Mouse (Mus musculus) E14TG2a.4 (cell line): ENCODE data around the gene Bod1l.

Experiments
- H3K27me3 ChIP-seq: 2 replicates; pipeline ENCODE4 v1.6.1; 2014; ENCODE audit warnings: low read length, control low read depth; ENCODE audit not compliant: insufficient read depth
- H3K36me3 ChIP-seq: 2 replicates; pipeline ENCODE4 v1.6.1; 2014; ENCODE audit warnings: low read length, control low read depth; ENCODE audit not compliant: insufficient read depth
- H3K4me1 ChIP-seq: replicated peaks from 2 replicates; pipeline ENCODE4 v1.6.1; 2014; ENCODE audit warnings: low read depth, low read length, control low read depth
- H3K4me3 ChIP-seq: replicated peaks from 2 replicates; pipeline ENCODE4 v1.5.1; 2014; ENCODE audit warnings: mild to moderate bottlenecking, low read length
- H3K9me3 ChIP-seq: 2 replicates; pipeline ENCODE4 v1.6.1; 2014; ENCODE audit warnings: low read length, control low read depth
- CTCF ChIP-seq: conservative IDR thresholded peaks from 2 replicates; pipeline ENCODE4 v1.5.1; 2014; ENCODE audit warnings: low read length
- NANOG ChIP-seq: IDR thresholded peaks from 2 replicates; pipeline ENCODE4 v1.6.1; 2014; ENCODE audit warnings: borderline replicate concordance, low read length, mixed read lengths
- POU5F1 ChIP-seq: IDR thresholded peaks from 2 replicates; pipeline ENCODE4 v1.6.1; 2014; ENCODE audit warnings: low read length, borderline replicate concordance

Bod1l gene

GRCm38 (mm10) chr5:41781890-41782289, 62.2 kb downstream of the Bod1l start:
- H3K27me3 ChIP-seq, result no peaks in the 10 kb centered on the region; the same call in 1 of the 2 replicates
- peaks cover 19% of the 10 kb centered on the region for H3K4me1 ChIP-seq
- H3K36me3 ChIP-seq, result peaks cover 15% of the 10 kb centered on the region
- TF ChIP-seq POU5F1 (no peak), CTCF (no peak), NANOG (no peak)
- H3K9me3 ChIP-seq, result no peaks in the 10 kb centered on the region
- no peak overlapping the region for H3K4me3 ChIP-seq

DNA sequence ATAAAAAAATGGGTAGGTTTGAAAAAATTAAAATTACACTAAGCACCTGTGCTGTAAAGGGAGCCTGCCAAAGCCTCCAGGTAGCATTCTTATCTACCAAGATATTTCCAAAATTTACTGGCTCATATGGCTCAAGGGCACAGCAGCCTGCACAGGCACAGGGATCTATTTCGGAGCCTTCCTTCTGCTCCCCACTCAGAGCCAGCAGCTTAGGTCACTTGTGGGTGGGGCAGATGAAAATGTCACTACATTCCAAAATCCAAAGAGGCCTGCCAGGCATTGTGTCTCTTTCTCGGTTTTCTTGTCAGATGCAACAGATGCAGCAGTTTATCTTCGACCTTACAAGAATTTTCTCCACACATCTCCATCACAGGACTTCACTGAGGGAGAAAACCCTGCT, 64.1 kb downstream of the Bod1l start:
- Histone ChIP-seq H3K4me1 (peaks cover 19% of the 10 kb centered on the region), H3K9me3 (no peaks in the 10 kb centered on the region), H3K27me3 (no peaks in the 10 kb centered on the region; the same call in 1 of the 2 replicates), H3K4me3 (no peak overlapping the region), H3K36me3 (no peaks in the 10 kb centered on the region)
- no peak for TF ChIP-seq CTCF
- TF ChIP-seq POU5F1, result no peak
- no peak for TF ChIP-seq NANOG

GRCm38 (mm10) chr5:41775728-41776127, 68.4 kb downstream of the Bod1l start:
- Histone ChIP-seq H3K9me3 (no peaks in the 10 kb centered on the region), H3K27me3 (no peaks in the 10 kb centered on the region; the same call in 1 of the 2 replicates), H3K36me3 (no peaks in the 10 kb centered on the region), H3K4me3 (no peak overlapping the region), H3K4me1 (0 out of 2 replicates have a peak, but pooled peaks cover under 1% of the 10 kb centered on the region)
- no peak for TF ChIP-seq CTCF
- no peak for TF ChIP-seq NANOG
- no peak for TF ChIP-seq POU5F1

DNA sequence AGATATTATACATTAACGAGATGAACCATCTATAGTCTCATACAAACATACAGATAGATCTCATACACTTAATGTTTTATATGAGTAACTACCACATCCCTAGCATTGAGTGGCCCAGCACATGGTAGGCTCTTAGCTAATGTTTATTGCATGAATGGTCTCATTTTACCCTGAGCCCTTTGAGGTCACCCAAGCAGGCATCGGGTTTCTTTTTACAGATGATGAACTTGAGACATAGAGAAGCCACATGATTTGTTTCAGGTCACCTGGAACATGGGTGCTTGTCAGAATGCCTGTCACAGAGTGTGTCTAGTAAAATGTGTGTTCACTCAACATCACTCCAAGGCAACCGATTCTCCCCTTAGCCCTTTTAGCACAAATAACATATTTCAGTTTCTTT, 68.8 kb downstream of the Bod1l start:
- no peaks in the 10 kb centered on the region for H3K36me3 ChIP-seq
- no peaks in the 10 kb centered on the region for H3K9me3 ChIP-seq
- H3K27me3 ChIP-seq, result no peaks in the 10 kb centered on the region; the same call in 1 of the 2 replicates
- TF ChIP-seq POU5F1, result no peak
- no peak for TF ChIP-seq NANOG
- H3K4me1 ChIP-seq, result no peaks in the 10 kb centered on the region
- no peak overlapping the region for H3K4me3 ChIP-seq

DNA sequence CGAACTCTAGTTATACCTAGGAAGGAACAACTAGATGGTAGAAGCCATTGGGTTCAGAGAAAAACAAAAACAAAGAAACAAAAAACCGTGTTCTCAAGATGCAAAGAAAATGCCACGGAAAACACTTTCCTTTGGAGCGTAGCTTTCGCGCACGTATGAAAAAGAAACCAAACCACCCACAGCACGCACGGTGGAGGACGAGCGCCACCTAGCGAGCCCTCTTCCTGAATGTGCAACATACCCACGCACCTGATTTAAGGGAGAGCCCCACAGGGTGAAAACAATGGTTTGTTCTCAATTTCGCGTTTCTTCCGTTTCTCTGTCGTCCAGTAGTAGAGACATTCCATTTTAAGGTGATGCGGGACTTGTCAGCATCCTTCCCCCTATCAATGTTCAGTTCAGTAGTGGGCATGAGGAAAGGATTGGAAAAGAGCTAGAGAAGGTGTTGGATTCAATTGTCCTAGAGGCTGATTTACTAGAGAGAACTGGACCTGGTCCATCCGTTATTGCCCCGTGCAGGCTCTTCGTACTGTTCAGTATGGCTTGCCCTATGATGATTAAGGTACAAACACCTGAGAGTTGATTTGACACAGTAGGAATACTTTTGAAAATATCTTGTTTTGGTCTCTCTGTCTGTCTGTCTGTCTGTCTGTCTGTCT, 75.6 kb downstream of the Bod1l start:
- TF ChIP-seq NANOG (no peak), CTCF (peak; percentile 83)
- Histone ChIP-seq H3K36me3 (no peaks in the 10 kb centered on the region), H3K27me3 (peaks cover 56% of the 10 kb centered on the region), H3K4me3 (no peak overlapping the region), H3K4me1 (peaks cover 32% of the 10 kb centered on the region), H3K9me3 (no peaks in the 10 kb centered on the region)

DNA sequence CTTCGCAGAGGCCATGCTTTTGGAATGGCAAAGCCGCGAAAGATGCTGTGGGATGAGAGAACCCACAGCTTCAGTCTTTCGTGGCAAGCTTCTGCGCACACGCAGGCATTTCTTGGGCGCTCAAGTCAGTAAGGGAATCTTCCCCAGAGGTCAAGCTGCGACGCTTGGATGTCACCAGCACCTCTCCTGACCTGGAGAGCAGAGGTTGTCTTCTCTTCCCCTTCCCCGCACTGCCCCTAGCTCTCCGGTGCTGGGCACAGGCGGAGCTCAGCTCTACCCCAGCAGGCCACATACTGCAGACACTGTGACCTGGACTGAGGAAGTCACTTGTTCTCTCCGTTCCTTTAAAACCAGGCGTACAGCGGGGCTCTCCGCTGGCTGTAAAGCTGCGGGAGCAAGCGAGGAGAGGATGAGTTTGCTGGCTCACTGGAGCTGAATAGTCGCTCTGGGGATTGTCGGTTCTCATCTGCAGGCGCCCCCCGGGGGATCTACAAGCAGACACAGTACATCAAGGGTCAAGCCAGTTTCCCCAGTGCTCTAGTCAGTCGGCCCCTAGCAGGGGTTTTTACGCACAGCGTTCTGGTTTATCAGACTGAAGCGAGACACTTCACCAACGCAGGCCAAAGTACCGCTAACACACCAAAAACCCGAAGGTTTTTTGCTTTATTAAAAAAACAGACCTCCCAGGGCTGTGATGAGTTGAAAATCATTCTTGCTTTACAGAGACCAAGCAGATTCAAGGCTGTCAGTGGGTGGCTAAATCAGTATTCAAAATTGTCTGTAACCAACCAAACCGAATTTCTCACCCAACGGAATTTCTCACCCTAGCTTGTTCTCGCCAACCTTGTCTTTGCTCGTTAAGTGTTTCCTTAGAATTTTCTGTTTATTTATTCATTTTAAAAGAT, 76.6 kb downstream of the Bod1l start:
- peaks cover 66% of the 10 kb centered on the region for H3K27me3 ChIP-seq

GRCm38 (mm10) chr5:41766406-41767010, 77.6 kb downstream of the Bod1l start:
- no peaks in the 10 kb centered on the region for H3K9me3 ChIP-seq
- H3K27me3 ChIP-seq, result peaks cover 76% of the 10 kb centered on the region
- H3K36me3 ChIP-seq, result no peaks in the 10 kb centered on the region
- peaks cover 48% of the 10 kb centered on the region for H3K4me1 ChIP-seq
- TF ChIP-seq NANOG (no peak), POU5F1 (no peak), CTCF (no peak)
- peak overlapping the region; percentile 63 for H3K4me3 ChIP-seq

More for the DNA sequence above, 76.6 kb downstream of the Bod1l start:
- Histone ChIP-seq H3K4me1 (peaks cover 39% of the 10 kb centered on the region), H3K4me3 (peak overlapping the region; percentile 63), H3K36me3 (no peaks in the 10 kb centered on the region), H3K9me3 (no peaks in the 10 kb centered on the region)
- no peak for TF ChIP-seq NANOG
- TF ChIP-seq CTCF, result no peak
- TF ChIP-seq POU5F1, result no peak
